Mouse (Mus musculus) heart, postnatal 10 days (tissue): Measurements from ENCODE around the gene 1810009J06Rik. TPM values are rescaled to one million over a fixed set of nuclear protein-coding genes. Genes with fewer than 3 reads are reported as not detected.
"Not testable (repeated sequence)": the region's sequence is repeated elsewhere in the genome, so short reads cannot be mapped to it uniquely, and the experiment has no call there.

ENCODE experiments used
- DNase-seq, 2 experiments: peaks; one replicate each; pipeline ENCODE4 v3.0.0; 2021
- intact Hi-C: fragments of 180-260 bp; cut with DNase I; formaldehyde crosslinking; loops from one replicate; pipeline ENCODE4 v1.15.1; 2025
- total RNA-seq, 2 experiments: library from RNA; stranded (reverse); gene quantifications; 2 replicates each; pipeline ENCODE4 v1.2.3; 2021

1810009J06Rik gene
- not detected for total RNA-seq

- intact Hi-C loops, DNase-seq: not testable (repeated sequence)
These were observed at the start of gene 1810009J06Rik for GRCm38 (mm10) chr6:40964454-40964853. 1810009J06Rik (plus strand) TSS chr6:40964754.

GRCm38 (mm10) chr6:40919954-40920353 lies 44.6 kb upstream of the 1810009J06Rik start:
- DNase-seq, result no peak
- intact Hi-C loops, result no loop called here

GRCm38 (mm10) chr6:40940457-40940856 lies 24.1 kb upstream of the 1810009J06Rik start, which contains the start of gene 1700074P13Rik:
1700074P13Rik (minus strand) TSS chr6:40940557.
- intact Hi-C loops, result no loop called here

GRCm38 (mm10) chr6:40951770-40952169 lies 12.8 kb upstream of the 1810009J06Rik start, which contains the start of gene Gm4744:
Gm4744 (minus strand) TSS chr6:40951870.
- no peak for DNase-seq
- intact Hi-C loops, result no loop called here

More at GRCm38 (mm10) chr6:40940457-40940856, 24.1 kb upstream of the 1810009J06Rik start, which contains the start of gene 1700074P13Rik:
- no peak for DNase-seq

GRCm38 (mm10) chr6:40953716-40954115 lies 10.8 kb upstream of the 1810009J06Rik start:
- no peak for DNase-seq

GRCm38 (mm10) chr6:40999379-40999778 lies 34.8 kb downstream of the 1810009J06Rik start, which contains the start of gene Gm2663:
Gm2663 (minus strand) TSS chr6:40999479.
- DNase-seq, intact Hi-C loops: not testable (repeated sequence)

More at GRCm38 (mm10) chr6:40953716-40954115, 10.8 kb upstream of the 1810009J06Rik start:
- intact Hi-C loops, result no loop called here

GRCm38 (mm10) chr6:41015065-41015464 lies 50.5 kb downstream of the 1810009J06Rik start:
- DNase-seq, result no peak
- intact Hi-C loops, result no loop called here

Other genes starting within 250 kb of the 1810009J06Rik start
- gene Moxd2, start 77.3 kb upstream of the 1810009J06Rik start, total RNA-seq, result not detected
- not detected for gene Prss58, start 64.4 kb upstream of the 1810009J06Rik start, total RNA-seq
- gene 1700074P13Rik, start 24.2 kb upstream of the 1810009J06Rik start, total RNA-seq, result not detected
- not detected for gene Gm4744, start 12.9 kb upstream of the 1810009J06Rik start, total RNA-seq
- gene Gm2663, start 34.7 kb downstream of the 1810009J06Rik start, total RNA-seq, result not detected
- gene 2210010C04Rik, start 70.8 kb downstream of the 1810009J06Rik start, total RNA-seq, result not detected